Mouse (Mus musculus) ES-E14 (cell line): ENCODE results near the gene Tenm2. TPM values are rescaled to one million over a fixed set of nuclear protein-coding genes. Genes with fewer than 3 reads are reported as not detected.

Source experiments
- DNase-seq: peaks from one replicate; pipeline ENCODE4 v3.0.0-alpha.2; 2013; ENCODE audit warnings: low read depth, low spot score
- H3K27ac ChIP-seq: 2 replicates; pipeline ENCODE4 v1.5.1; 2012; ENCODE audit warnings: low read depth, mild to moderate bottlenecking, low read length, moderate library complexity, mixed read lengths; ENCODE audit not compliant: poor library complexity, insufficient read depth, severe bottlenecking
- H3K36me3 ChIP-seq: 2 replicates; pipeline ENCODE4 v1.6.1; 2012; ENCODE audit warnings: mild to moderate bottlenecking, low read length, moderate library complexity, mixed read lengths; ENCODE audit not compliant: control insufficient read depth, poor library complexity, insufficient read depth, severe bottlenecking
- H3K4me1 ChIP-seq, 2 experiments: fragments of 150-350 bp in 1 of 2; sonication (generic) in 1 of 2; 2 replicates each; pipeline ENCODE4 v1.6.1; 2012; ENCODE audit warnings: low read length in 2 of 2, mild to moderate bottlenecking in 1 of 2, mixed read lengths in 1 of 2; ENCODE audit not compliant: control insufficient read depth in 2 of 2, insufficient read depth in 2 of 2, poor library complexity in 1 of 2
- H3K4me3 ChIP-seq, 2 experiments: fragments of 150-350 bp in 1 of 2; sonication (generic) in 1 of 2; 2 replicates each; pipeline ENCODE4 v1.5.1; 2012; ENCODE audit warnings: low read length in 2 of 2, low read depth in 1 of 2, mild to moderate bottlenecking in 1 of 2, mixed read lengths in 1 of 2; ENCODE audit not compliant: insufficient read depth in 1 of 2, poor library complexity in 1 of 2, severe bottlenecking in 1 of 2
- H3K9ac ChIP-seq: 2 replicates; pipeline ENCODE4 v1.6.1; 2012; ENCODE audit warnings: low read depth, mild to moderate bottlenecking, low read length, mixed read lengths; ENCODE audit not compliant: poor library complexity, insufficient read depth, severe bottlenecking
- H3K9me3 ChIP-seq: fragments of 150-350 bp; sonication (generic); 2 replicates; pipeline ENCODE4 v1.6.1; 2012; ENCODE audit warnings: low read depth, mild to moderate bottlenecking, low read length; ENCODE audit not compliant: control insufficient read depth, insufficient read depth
- CHD2 ChIP-seq: IDR thresholded peaks from 2 replicates; pipeline ENCODE4 v1.6.1; 2014; ENCODE audit warnings: mild to moderate bottlenecking, low read depth, low read length, inconsistent platforms
- HCFC1 ChIP-seq: IDR thresholded peaks from 2 replicates; pipeline ENCODE4 v1.6.1; 2012; ENCODE audit warnings: low read length, inconsistent platforms, borderline replicate concordance; ENCODE audit not compliant: insufficient read depth
- MAFK ChIP-seq: IDR thresholded peaks from 2 replicates; pipeline ENCODE4 v1.6.1; 2014; ENCODE audit warnings: mild to moderate bottlenecking, low read depth, low read length, inconsistent platforms; ENCODE audit not compliant: insufficient read depth
- ZC3H11A ChIP-seq: IDR thresholded peaks from 2 replicates; pipeline ENCODE4 v1.6.1; 2012; ENCODE audit warnings: low read depth, mild to moderate bottlenecking, inconsistent platforms, low read length, borderline replicate concordance
- ZNF384 ChIP-seq: IDR thresholded peaks from 2 replicates; pipeline ENCODE4 v1.6.1; 2012; ENCODE audit warnings: low read depth, low read length, inconsistent platforms
- in situ Hi-C, 2 experiments: fragments of 600-800 bp; cut with MboI; formaldehyde crosslinking; loops; one replicate each; pipeline ENCODE4 v1.15.1; 2025; ENCODE audit warnings: low sequenced_read_pairs in 2 of 2, inconsistent platforms in 1 of 2; ENCODE audit not compliant: unreplicated experiment in 2 of 2
- total RNA-seq: library from RNA; depleted of rRNA; stranded (reverse); fragments of 300-350 nt; gene quantifications from 2 replicates; pipeline ENCODE4 v1.2.3, GENCODE M21; 2012

Gene Tenm2
- total RNA-seq, 1 experiment, result 0.04 TPM

GRCm38 (mm10) chr11:36256747-36257146, 979.0 kb downstream of the Tenm2 start:
- no peak for DNase-seq
- no peaks in the 10 kb centered on the region for H3K4me1 ChIP-seq
- no peak overlapping the region for H3K9ac ChIP-seq
- H3K27ac ChIP-seq, result no peak overlapping the region
- no peak for TF ChIP-seq MAFK
- TF ChIP-seq ZNF384, result no peak
- TF ChIP-seq ZC3H11A, result no peak
- no peak for TF ChIP-seq CHD2
- no peak for TF ChIP-seq HCFC1
- H3K9me3 ChIP-seq, result no peaks in the 10 kb centered on the region
- in situ Hi-C loops, result no loop called here
- H3K36me3 ChIP-seq, result no peaks in the 10 kb centered on the region
- no peak overlapping the region for H3K4me3 ChIP-seq

- Histone ChIP-seq H3K4me3 (no peak overlapping the region), H3K4me1 (no peaks in the 10 kb centered on the region), H3K36me3 (no peaks in the 10 kb centered on the region), H3K9me3 (no peaks in the 10 kb centered on the region), H3K27ac (no peak overlapping the region), H3K9ac (no peak overlapping the region)
- TF ChIP-seq CHD2, result no peak
- no peak for TF ChIP-seq HCFC1
- peak; percentile 48; the same call in 1 of the 2 replicates for TF ChIP-seq MAFK
- TF ChIP-seq ZC3H11A, result peak; percentile 49
- peak; percentile 12 for DNase-seq
- in situ Hi-C loops, result no loop called here
These were observed 981.7 kb downstream of the Tenm2 start for GRCm38 (mm10) chr11:36254019-36254418.

GRCm38 (mm10) chr11:36250111-36250510, 985.7 kb downstream of the Tenm2 start:
- no peak for DNase-seq
- H3K4me1 ChIP-seq, result no peaks in the 10 kb centered on the region
- no peak overlapping the region for H3K4me3 ChIP-seq
- in situ Hi-C loops, result no loop called here
- H3K9me3 ChIP-seq, result no peaks in the 10 kb centered on the region
- no peaks in the 10 kb centered on the region for H3K36me3 ChIP-seq
- H3K9ac ChIP-seq, result no peak overlapping the region
- no peak overlapping the region for H3K27ac ChIP-seq
- TF ChIP-seq ZNF384 (no peak), HCFC1 (no peak), CHD2 (no peak), ZC3H11A (no peak), MAFK (no peak)

- no peak overlapping the region for H3K27ac ChIP-seq
- H3K9me3 ChIP-seq, result no peaks in the 10 kb centered on the region
- no peak for TF ChIP-seq MAFK
- TF ChIP-seq HCFC1, result no peak
- no peak for TF ChIP-seq ZNF384
- TF ChIP-seq CHD2, result no peak
- TF ChIP-seq ZC3H11A, result no peak
- no peak for DNase-seq
- no peak overlapping the region for H3K4me3 ChIP-seq
- no peak overlapping the region for H3K9ac ChIP-seq
- in situ Hi-C loops, result no loop called here
- H3K36me3 ChIP-seq, result no peaks in the 10 kb centered on the region
- H3K4me1 ChIP-seq, result no peaks in the 10 kb centered on the region
These were observed 989.6 kb downstream of the Tenm2 start for GRCm38 (mm10) chr11:36246152-36246551.

GRCm38 (mm10) chr11:36244491-36244882, 991.3 kb downstream of the Tenm2 start:
- H3K4me3 ChIP-seq, result no peak overlapping the region
- in situ Hi-C loops, result no loop called here
- no peaks in the 10 kb centered on the region for H3K36me3 ChIP-seq
- TF ChIP-seq ZC3H11A, result no peak
- TF ChIP-seq HCFC1, result no peak
- TF ChIP-seq CHD2, result no peak
- TF ChIP-seq MAFK, result no peak
- TF ChIP-seq ZNF384, result no peak
- no peak for DNase-seq
- peak overlapping the region; percentile 12; the same call in 1 of the 2 replicates for H3K27ac ChIP-seq
- H3K9me3 ChIP-seq, result no peaks in the 10 kb centered on the region
- H3K4me1 ChIP-seq, result no peaks in the 10 kb centered on the region
- no peak overlapping the region for H3K9ac ChIP-seq
